10 mouse cellular contexts compared by ENCODE assay signal in genomic region chr1:172048241-172048734, GRCm38 (mm10). TPM values are rescaled to one million over a fixed set of nuclear protein-coding genes. Genes with fewer than 3 reads are reported as not detected.
DNase-seq lines count a peak whose midpoint lies in the region; ATAC-seq and TF ChIP-seq lines count a peak whose summit lies in the region.
"Had no signal": no experiment of that assay in that cellular context is flagged by ENCODE, and none has a peak within 500 bp of the region (broad histone marks: within the 10 kb centered on the region; RNA-seq: fewer than 3 reads in every experiment).

No protein-coding gene starts in this region.

- H3K36me3 ChIP-seq in stomach, embryonic 15.5 days: no peaks in the 10 kb centered on the region
- no peaks in the 10 kb centered on the region for H3K36me3 ChIP-seq in stomach, postnatal 0 days (ENCODE audit: control insufficient read depth, insufficient read depth, low read length)
- no peaks in the 10 kb centered on the region for H3K36me3 ChIP-seq in limb, embryonic 14.5 days (ENCODE audit: control insufficient read depth, insufficient read depth, low read length)

- no peak for TF ChIP-seq CTCF in stomach, postnatal 0 days (IDR thresholded peaks at IDR 0.05; ENCODE audit: low read depth)
- no peak for TF ChIP-seq CTCF in cerebellum, adult 2 months (IDR thresholded peaks at IDR 0.05; ENCODE audit: borderline replicate concordance, insufficient read depth, low read depth, low read length)

- peak; percentile 36 for DNase-seq in gastrocnemius, postnatal 10 days
- DNase-seq in gastrocnemius, postnatal 4 days (ENCODE audit: low spot score in 2 of 2): no peak
- DNase-seq in stomach, postnatal 0 days (ENCODE audit: low spot score): no peak
- DNase-seq in limb, embryonic 14.5 days (ENCODE audit: low spot score): no peak
- no peak for DNase-seq in cerebellum, adult 2 months
- DNase-seq: spleen, adult 18-20 months had no signal

- H3K4me3 ChIP-seq in stomach, embryonic 15.5 days (replicated peaks): no peak overlapping the region
- H3K4me3 ChIP-seq in stomach, postnatal 0 days (ENCODE audit: low read depth, low read length): no peak overlapping the region
- no peak overlapping the region for H3K4me3 ChIP-seq in limb, embryonic 14.5 days (replicated peaks; ENCODE audit: low read length)
- H3K4me3 ChIP-seq in cerebellum, adult 2 months (replicated peaks; ENCODE audit: insufficient read depth, low read depth, low read length): no peak overlapping the region

- WGBS in stomach, embryonic 15.5 days: 32% methylated on average over 6 of the region's 6 CpGs
- 37% methylated on average over 5 of the region's 6 CpGs for WGBS in stomach, postnatal 0 days
- 28% methylated on average over 5 of the region's 6 CpGs for WGBS in limb, embryonic 14.5 days
- 42% methylated on average over 6 of the region's 6 CpGs for WGBS in cerebellum, adult 2 months

- TF ChIP-seq EP300 in stomach, postnatal 0 days (optimal IDR thresholded peaks at IDR 0.05): no peak

- H3K4me1 ChIP-seq in stomach, embryonic 15.5 days: no peaks in the 10 kb centered on the region
- H3K4me1 ChIP-seq in stomach, postnatal 0 days (replicated peaks; ENCODE audit: control insufficient read depth, insufficient read depth): no peaks in the 10 kb centered on the region
- H3K4me1 ChIP-seq in limb, embryonic 14.5 days (ENCODE audit: control insufficient read depth, insufficient read depth, low read length): peaks cover 5% of the 10 kb centered on the region
- no peaks in the 10 kb centered on the region for H3K4me1 ChIP-seq in cerebellum, adult 2 months (ENCODE audit: control insufficient read depth, insufficient read depth, low read length)

- H3K9ac ChIP-seq in stomach, embryonic 15.5 days: no peak overlapping the region
- no peak overlapping the region for H3K9ac ChIP-seq in stomach, postnatal 0 days (ENCODE audit: low read length)
- 0 out of 2 replicates have a peak overlapping the region, but pooled peaks have one; percentile 16 for H3K9ac ChIP-seq in limb, embryonic 14.5 days (ENCODE audit: low read depth, low read length, severe bottlenecking)

- TF ChIP-seq POLR2A in limb, embryonic 14.5 days (IDR thresholded peaks at IDR 0.05; ENCODE audit: borderline replicate concordance, extremely low read depth, insufficient read depth, insufficient read length): no peak
- TF ChIP-seq POLR2A in cerebellum, adult 2 months (IDR thresholded peaks at IDR 0.05; ENCODE audit: borderline replicate concordance, insufficient read depth, low read length): no peak

- H3K27ac ChIP-seq in stomach, embryonic 15.5 days: 0 out of 2 replicates have a peak overlapping the region, but pooled peaks have one; percentile 48
- H3K27ac ChIP-seq in stomach, postnatal 0 days (replicated peaks): no peak overlapping the region
- peak overlapping the region; percentile 5; the same call in 1 of the 2 replicates for H3K27ac ChIP-seq in limb, embryonic 14.5 days (replicated peaks; ENCODE audit: low read depth, low read length)
- no peak overlapping the region for H3K27ac ChIP-seq in cerebellum, adult 2 months (ENCODE audit: insufficient read depth, low read length)

- H3K4me2 ChIP-seq in stomach, embryonic 15.5 days: peak overlapping the region; percentile 13; the same call in 1 of the 2 replicates
- no peak overlapping the region for H3K4me2 ChIP-seq in stomach, postnatal 0 days (replicated peaks; ENCODE audit: low read depth)
- H3K4me2 ChIP-seq in limb, embryonic 14.5 days (replicated peaks; ENCODE audit: low read depth, low read length, severe bottlenecking): 0 out of 2 replicates have a peak overlapping the region, but pooled peaks have one; percentile 13

- peaks cover 13% of the 10 kb centered on the region for H3K27me3 ChIP-seq in stomach, embryonic 15.5 days (replicated peaks)
- H3K27me3 ChIP-seq in stomach, postnatal 0 days (ENCODE audit: control insufficient read depth, insufficient read depth, low read length): no peaks in the 10 kb centered on the region
- peaks cover 14% of the 10 kb centered on the region for H3K27me3 ChIP-seq in limb, embryonic 14.5 days (ENCODE audit: control insufficient read depth, insufficient read depth, low read length)
- H3K27me3 ChIP-seq in cerebellum, adult 2 months (ENCODE audit: control insufficient read depth, insufficient read depth, low read length): no peaks in the 10 kb centered on the region

- H3K9me3 ChIP-seq in stomach, embryonic 15.5 days: no peaks in the 10 kb centered on the region
- H3K9me3 ChIP-seq in stomach, postnatal 0 days (ENCODE audit: control insufficient read depth, low read length): no peaks in the 10 kb centered on the region
- no peaks in the 10 kb centered on the region for H3K9me3 ChIP-seq in limb, embryonic 14.5 days (ENCODE audit: control insufficient read depth, low read length)

- ATAC-seq in stomach, embryonic 15.5 days (ENCODE audit: insufficient read depth, low FRiP score, low read depth): peak; percentile 30; the same call in 1 of the 2 replicates
- no peak for ATAC-seq in stomach, postnatal 0 days (ENCODE audit: low FRiP score, low TSS enrichment)
- ATAC-seq in limb, embryonic 14.5 days (ENCODE audit: low FRiP score, low read depth): peak; percentile 30; the same call in 1 of the 2 replicates
- ATAC-seq in megakaryocyte-erythroid progenitor cell, adult 5-6 weeks (replicated peaks; ENCODE audit: low FRiP score, low TSS enrichment, poor library complexity, severe bottlenecking): no peak
- ATAC-seq in CD4-positive, CD25-positive, alpha-beta regulatory T cell, adult 4 months: no peak

RNA-seq across cellular contexts. Expression of gene Nhlh1, which starts 9.1 kb away (rescaled TPM):
- total RNA-seq in gastrocnemius, postnatal 10 days (2021): not detected
- total RNA-seq in gastrocnemius, postnatal 4 days (2021): not detected
- polyA plus RNA-seq in stomach, embryonic 15.5 days (2015; fragmentation: Nextera tagmentation; extraction: Ambion mirVana): not detected in 2 replicates
- polyA plus RNA-seq in stomach, postnatal 0 days (2015; fragmentation: Nextera tagmentation; extraction: Ambion mirVana): not detected in 2 replicates
- polyA plus RNA-seq in limb, embryonic 14.5 days (2012; rRNA removed): 0.25 and 0.41 TPM in 2 replicates
- not detected in 2 replicates for polyA plus RNA-seq in limb, embryonic 14.5 days (2014; fragmentation: Nextera tagmentation; extraction: Ambion mirVana)
- 0.05 and 0.07 TPM in 2 replicates for polyA plus RNA-seq in cerebellum, adult 2 months (2012; rRNA removed)
- not detected in 2 replicates for total RNA-seq in megakaryocyte-erythroid progenitor cell, adult 5-6 weeks (2014; fragmentation: Nextera tagmentation)
- total RNA-seq in megakaryocyte-erythroid progenitor cell, adult 5-6 weeks (2017): not detected in 2 replicates
- not detected for polyA plus RNA-seq in CD4-positive, CD25-positive, alpha-beta regulatory T cell, adult 4 months (2017; shearing (Covaris generic))
- polyA plus RNA-seq: liver, embryonic 16.5 days had no signal

RNA-seq across cellular contexts. Expression of gene Vangl2, which starts 20.0 kb away (rescaled TPM):
- 1 to 10 TPM; 5.2 to 7.0 TPM for total RNA-seq in gastrocnemius, postnatal 10 days (2021)
- 10 to 100 TPM in 1 of 2 experiments, 1 to 10 TPM in 1; 9.6 to 10.4 TPM for total RNA-seq in gastrocnemius, postnatal 4 days (2021)
- polyA plus RNA-seq in stomach, embryonic 15.5 days (2015; fragmentation: Nextera tagmentation; extraction: Ambion mirVana): 9.9 and 11.3 TPM in 2 replicates
- polyA plus RNA-seq in stomach, postnatal 0 days (2015; fragmentation: Nextera tagmentation; extraction: Ambion mirVana): 5.2 and 5.4 TPM in 2 replicates
- 29.4 and 35.6 TPM in 2 replicates for polyA plus RNA-seq in limb, embryonic 14.5 days (2012; rRNA removed)
- 15.6 and 19.1 TPM in 2 replicates for polyA plus RNA-seq in limb, embryonic 14.5 days (2014; fragmentation: Nextera tagmentation; extraction: Ambion mirVana)
- polyA plus RNA-seq in cerebellum, adult 2 months (2012; rRNA removed): 10.5 and 13.1 TPM in 2 replicates
- total RNA-seq in megakaryocyte-erythroid progenitor cell, adult 5-6 weeks (2014; fragmentation: Nextera tagmentation): 1.6 and 1.9 TPM in 2 replicates
- 0.42 and 2.6 TPM in 2 replicates for total RNA-seq in megakaryocyte-erythroid progenitor cell, adult 5-6 weeks (2017)
- polyA plus RNA-seq in CD4-positive, CD25-positive, alpha-beta regulatory T cell, adult 4 months (2017; shearing (Covaris generic)): 1 to 10 TPM in 1 of 2 experiments, under 1 TPM in 1; 0.67 to 1.2 TPM

RNA-seq across cellular contexts. Expression of gene Copa, which starts 34.0 kb away (rescaled TPM):
- 100 to 1,000 TPM in 1 of 2 experiments, 10 to 100 TPM in 1; 97.9 to 117 TPM for total RNA-seq in gastrocnemius, postnatal 10 days (2021)
- total RNA-seq in gastrocnemius, postnatal 4 days (2021): 100 to 1,000 TPM; 162 to 172 TPM
- 190 and 220 TPM in 2 replicates for polyA plus RNA-seq in stomach, embryonic 15.5 days (2015; fragmentation: Nextera tagmentation; extraction: Ambion mirVana)
- 89.6 and 90.8 TPM in 2 replicates for polyA plus RNA-seq in stomach, postnatal 0 days (2015; fragmentation: Nextera tagmentation; extraction: Ambion mirVana)
- polyA plus RNA-seq in limb, embryonic 14.5 days (2012; rRNA removed): 187 and 191 TPM in 2 replicates
- polyA plus RNA-seq in limb, embryonic 14.5 days (2014; fragmentation: Nextera tagmentation; extraction: Ambion mirVana): 230 and 247 TPM in 2 replicates
- polyA plus RNA-seq in cerebellum, adult 2 months (2012; rRNA removed): 125 and 131 TPM in 2 replicates
- 107 and 133 TPM in 2 replicates for total RNA-seq in megakaryocyte-erythroid progenitor cell, adult 5-6 weeks (2014; fragmentation: Nextera tagmentation)
- 107 and 114 TPM in 2 replicates for total RNA-seq in megakaryocyte-erythroid progenitor cell, adult 5-6 weeks (2017)
- polyA plus RNA-seq in CD4-positive, CD25-positive, alpha-beta regulatory T cell, adult 4 months (2017; shearing (Covaris generic)): 100 to 1,000 TPM in 1 of 2 experiments, 10 to 100 TPM in 1; 97.8 to 161 TPM

RNA-seq across cellular contexts. Expression of gene Ncstn, which starts 34.3 kb away (rescaled TPM):
- total RNA-seq in gastrocnemius, postnatal 10 days (2021): 10 to 100 TPM; 43.2 to 47.5 TPM
- 10 to 100 TPM; 62.9 to 65.4 TPM for total RNA-seq in gastrocnemius, postnatal 4 days (2021)
- 114 and 133 TPM in 2 replicates for polyA plus RNA-seq in stomach, embryonic 15.5 days (2015; fragmentation: Nextera tagmentation; extraction: Ambion mirVana)
- polyA plus RNA-seq in stomach, postnatal 0 days (2015; fragmentation: Nextera tagmentation; extraction: Ambion mirVana): 79.3 and 84.2 TPM in 2 replicates
- 137 and 161 TPM in 2 replicates for polyA plus RNA-seq in limb, embryonic 14.5 days (2012; rRNA removed)
- polyA plus RNA-seq in limb, embryonic 14.5 days (2014; fragmentation: Nextera tagmentation; extraction: Ambion mirVana): 98.4 and 103 TPM in 2 replicates
- 84.3 and 89.3 TPM in 2 replicates for polyA plus RNA-seq in cerebellum, adult 2 months (2012; rRNA removed)
- 42.0 and 57.3 TPM in 2 replicates for total RNA-seq in megakaryocyte-erythroid progenitor cell, adult 5-6 weeks (2014; fragmentation: Nextera tagmentation)
- total RNA-seq in megakaryocyte-erythroid progenitor cell, adult 5-6 weeks (2017): 19.7 and 24.6 TPM in 2 replicates
- 100 to 1,000 TPM; 105 to 161 TPM for polyA plus RNA-seq in CD4-positive, CD25-positive, alpha-beta regulatory T cell, adult 4 months (2017; shearing (Covaris generic))

Comparison
In these comparisons a context has a peak if more than half of its experiments do, and no peak if none do; other contexts are left out.
1. ATAC-seq: peak in stomach, embryonic 15.5 days (single experiment) and limb, embryonic 14.5 days (single experiment); none in stomach, postnatal 0 days (single experiment), megakaryocyte-erythroid progenitor cell, adult 5-6 weeks (single experiment) and CD4-positive, CD25-positive, alpha-beta regulatory T cell, adult 4 months (single experiment).
2. H3K27ac ChIP-seq: peak in stomach, embryonic 15.5 days (single experiment) and limb, embryonic 14.5 days (single experiment); none in stomach, postnatal 0 days (single experiment) and cerebellum, adult 2 months (single experiment).